Mouse (Mus musculus) G1E (cell line): ENCODE data around the gene Pmm2. TPM values are rescaled to one million over a fixed set of nuclear protein-coding genes. Genes with fewer than 3 reads are reported as not detected.
A peak's percentile ranks its signal among the peaks of the same experiment; 100 is the strongest.

Experiments used
- ATAC-seq: 2 replicates; pipeline ENCODE4 v1.8.0; 2016; ENCODE audit warnings: mild to moderate bottlenecking; ENCODE audit not compliant: insufficient number of reproducible peaks, poor library complexity, low FRiP score, severe bottlenecking; ENCODE audit errors: extremely low read depth
- DNase-seq: peaks from one replicate; pipeline ENCODE4 v3.0.0; 2012; ENCODE audit warnings: low spot score
- H3K27me3 ChIP-seq: 2 replicates; pipeline ENCODE4 v1.6.1; 2012; ENCODE audit warnings: mild to moderate bottlenecking, low read length, inconsistent platforms; ENCODE audit not compliant: insufficient read depth
- H3K36me3 ChIP-seq: replicated peaks from 2 replicates; pipeline ENCODE3; 2012; ENCODE audit warnings: mild to moderate bottlenecking, inconsistent platforms
- H3K4me1 ChIP-seq: 2 replicates; pipeline ENCODE4 v1.6.1; 2012; ENCODE audit warnings: low read depth, low read length, inconsistent platforms, mixed read lengths; ENCODE audit not compliant: insufficient read depth
- H3K4me3 ChIP-seq: 2 replicates; pipeline ENCODE4 v1.5.1; 2012; ENCODE audit warnings: low read depth, mild to moderate bottlenecking, inconsistent platforms, low read length, moderate library complexity, mixed read lengths
- H3K9me3 ChIP-seq: replicated peaks from 2 replicates; pipeline ENCODE4 v1.6.1; 2012; ENCODE audit warnings: inconsistent platforms
- CTCF ChIP-seq: IDR thresholded peaks from 2 replicates; pipeline ENCODE4 v1.5.1; 2012; ENCODE audit warnings: low read depth, low read length, inconsistent platforms, mixed read lengths
- GATA1 ChIP-seq: IDR thresholded peaks from 2 replicates; pipeline ENCODE4 v1.6.1; 2012; ENCODE audit warnings: borderline replicate concordance, low read length, inconsistent platforms, mixed read lengths
- GATA2 ChIP-seq: IDR thresholded peaks from 2 replicates; pipeline ENCODE4 v1.6.1; 2012; ENCODE audit warnings: low read depth, low read length, inconsistent platforms, borderline replicate concordance
- POLR2AphosphoS5 ChIP-seq: IDR thresholded peaks from 2 replicates; pipeline ENCODE4 v1.6.1; 2012; ENCODE audit warnings: low read depth, low read length, inconsistent platforms; ENCODE audit not compliant: insufficient replicate concordance
- TAL1 ChIP-seq: conservative IDR thresholded peaks from 2 replicates; pipeline ENCODE4 v1.6.1; 2012; ENCODE audit warnings: low read depth, low read length, inconsistent platforms, mixed read lengths
- polyA plus RNA-seq: library from polyadenylated mRNA; stranded (reverse); fragments of >175 nt; gene quantifications from 2 replicates; pipeline ENCODE4 v1.2.3, GENCODE M21; 2012
- total RNA-seq, 2 experiments: library from RNA; stranded (forward) in 1 of 2; stranded (reverse) in 1 of 2; fragments of 200-1000 nt in 1 of 2; fragments of >200 nt in 1 of 2; fragmentation: Nextera tagmentation in 1 of 2; gene quantifications; 2 replicates each; pipeline ENCODE4 v1.2.3; 2014 to 2017

Gene Pmm2
- total and polyA plus RNA-seq, 3 experiments = 28.2 to 127 (median 57.3) TPM

DNA sequence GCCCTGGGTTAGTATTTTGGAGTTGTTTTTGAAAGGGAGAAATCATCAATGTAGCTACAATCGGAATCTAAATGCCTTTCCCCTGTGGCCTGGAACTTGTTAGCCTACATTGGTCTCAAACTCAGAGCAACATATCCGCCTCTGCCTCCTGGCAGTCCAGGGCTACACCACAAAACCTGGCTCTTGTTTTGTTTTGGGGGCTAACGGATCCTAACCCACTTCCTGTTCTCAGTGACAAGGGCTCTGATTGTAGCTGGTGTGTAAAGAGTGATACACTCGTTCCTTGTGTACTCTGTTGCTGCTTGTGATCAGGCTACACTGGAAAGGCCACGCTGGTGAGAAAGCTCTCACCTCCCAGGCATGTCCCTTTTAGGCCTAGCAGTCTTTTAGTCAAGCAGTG lies 6.0 kb upstream of the Pmm2 start:
- Histone ChIP-seq H3K4me1 (peaks cover 41% of the 10 kb centered on the region), H3K36me3 (peaks cover 91% of the 10 kb centered on the region), H3K9me3 (no peaks in the 10 kb centered on the region), H3K4me3 (no peak overlapping the region), H3K27me3 (no peaks in the 10 kb centered on the region)
- no peak for ATAC-seq
- no peak for DNase-seq
- no peak for TF ChIP-seq GATA1
- no peak for TF ChIP-seq POLR2AphosphoS5
- no peak for TF ChIP-seq TAL1
- no peak for TF ChIP-seq GATA2
- no peak for TF ChIP-seq CTCF

DNA sequence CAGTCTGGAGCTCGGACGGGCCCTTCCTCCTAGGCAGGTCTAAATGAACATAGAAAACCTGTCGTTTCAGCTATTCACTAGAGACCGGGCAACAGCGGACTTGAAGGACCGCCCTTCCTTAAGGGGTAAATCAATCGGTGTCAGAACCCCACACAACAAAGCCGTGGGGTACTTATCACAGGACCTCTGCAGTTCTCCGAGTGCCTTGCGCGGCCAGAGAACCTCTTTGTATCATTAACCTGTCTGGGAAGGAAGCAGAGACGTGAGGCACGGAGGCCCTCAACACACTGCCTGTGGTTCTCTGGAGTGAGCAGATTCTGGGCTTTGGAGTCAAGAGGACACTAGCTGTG lies 632 bp upstream of the Pmm2 start:
- Histone ChIP-seq H3K36me3 (peaks cover 74% of the 10 kb centered on the region), H3K4me1 (peaks cover 58% of the 10 kb centered on the region), H3K27me3 (no peaks in the 10 kb centered on the region), H3K4me3 (peak overlapping the region; percentile 86), H3K9me3 (no peaks in the 10 kb centered on the region)
- TF ChIP-seq CTCF (no peak), GATA1 (no peak), TAL1 (no peak), GATA2 (no peak), POLR2AphosphoS5 (no peak)
- DNase-seq (peak; percentile 35), ATAC-seq (no peak)

DNA sequence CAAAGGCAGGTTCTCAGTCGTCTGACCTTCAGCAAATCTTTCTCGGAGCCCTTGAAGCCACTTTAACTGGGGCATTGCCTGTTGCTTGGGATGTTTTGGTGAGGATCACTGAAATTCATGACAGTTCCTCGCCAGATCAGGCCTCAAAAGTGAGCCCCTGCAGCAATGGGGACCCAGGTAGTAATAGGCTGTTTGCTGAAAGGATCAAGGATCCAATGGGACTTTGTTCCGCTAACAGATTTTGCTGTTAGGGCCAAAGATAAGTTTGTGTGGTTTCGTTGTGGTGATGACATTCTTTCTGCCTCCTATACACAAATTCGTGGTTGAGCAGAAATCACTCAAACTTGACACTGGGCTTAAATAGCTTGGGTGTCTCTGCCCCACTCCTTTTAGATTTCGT lies 657 bp downstream of the Pmm2 start:
- no peak for DNase-seq
- Histone ChIP-seq H3K4me1 (peaks cover 57% of the 10 kb centered on the region), H3K4me3 (peak overlapping the region; percentile 86), H3K27me3 (no peaks in the 10 kb centered on the region), H3K36me3 (peaks cover 74% of the 10 kb centered on the region), H3K9me3 (no peaks in the 10 kb centered on the region)
- ATAC-seq = no peak
- TF ChIP-seq GATA1 = no peak
- TF ChIP-seq TAL1 = no peak
- TF ChIP-seq GATA2 = no peak
- TF ChIP-seq POLR2AphosphoS5 = no peak
- no peak for TF ChIP-seq CTCF

DNA sequence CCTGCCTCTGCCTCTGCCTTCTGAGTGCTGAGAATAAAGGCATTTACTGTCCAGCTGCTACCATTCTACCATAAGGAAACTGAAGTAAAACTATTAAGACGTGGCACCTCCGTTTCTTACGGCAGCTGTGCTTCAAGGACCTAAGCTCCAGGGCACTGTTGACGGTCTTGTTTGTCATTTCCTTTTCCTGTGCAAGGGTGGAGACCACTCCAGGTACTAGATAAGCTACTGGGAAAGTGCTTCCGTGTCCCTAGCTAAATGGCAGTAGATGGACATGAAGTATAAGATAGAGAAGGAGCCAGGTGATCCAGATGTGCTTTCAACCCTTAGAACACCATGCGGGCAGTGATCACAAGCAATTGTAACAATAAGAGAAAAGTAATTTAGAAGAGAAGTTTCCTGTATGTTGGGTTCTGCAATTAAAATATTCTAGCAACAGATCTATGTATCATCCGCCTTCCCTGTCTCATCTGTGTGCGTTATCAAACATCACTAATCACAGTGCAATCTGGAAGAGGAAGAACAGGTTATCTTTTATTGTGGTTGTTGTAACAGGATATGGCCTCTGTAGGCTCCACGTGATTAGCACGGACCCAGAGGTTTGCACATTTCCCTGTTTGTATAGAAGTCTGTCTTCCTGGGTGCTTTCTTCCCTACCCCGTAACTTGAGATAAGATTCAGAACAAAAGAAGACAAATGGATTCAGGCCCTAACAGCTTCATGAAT lies 2.2 kb downstream of the Pmm2 start:
- peaks cover 74% of the 10 kb centered on the region for H3K36me3 ChIP-seq

DNA sequence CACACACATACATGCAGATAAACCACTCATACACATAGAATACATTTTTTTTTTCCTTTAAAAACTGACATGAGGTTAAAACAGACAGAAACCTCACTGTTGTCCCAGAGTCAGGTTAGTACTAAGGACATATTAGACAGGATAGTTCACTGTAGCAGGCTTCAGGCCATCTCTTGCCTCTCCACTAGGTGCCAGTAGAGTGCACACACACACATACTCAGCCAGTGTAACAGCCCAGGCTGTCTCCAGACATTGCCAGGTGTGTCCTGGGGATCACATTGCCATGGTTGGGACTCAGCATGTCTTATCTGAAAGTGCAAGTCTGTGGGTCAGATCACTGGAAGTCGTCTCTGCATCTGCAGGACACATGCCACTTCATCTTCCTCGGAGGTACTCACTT lies 6.4 kb downstream of the Pmm2 start:
- Histone ChIP-seq H3K4me1 (peaks cover 21% of the 10 kb centered on the region), H3K4me3 (no peak overlapping the region), H3K9me3 (no peaks in the 10 kb centered on the region), H3K36me3 (peaks cover 97% of the 10 kb centered on the region), H3K27me3 (no peaks in the 10 kb centered on the region)
- ATAC-seq (peak; percentile 73; the same call in 1 of the 2 replicates), DNase-seq (peak; percentile 41)
- TF ChIP-seq TAL1 = no peak
- peak; percentile 91 for TF ChIP-seq CTCF
- TF ChIP-seq POLR2AphosphoS5 = no peak
- no peak for TF ChIP-seq GATA2
- no peak for TF ChIP-seq GATA1

More for the DNA sequence above, 2.2 kb downstream of the Pmm2 start:
- Histone ChIP-seq H3K4me3 (no peak overlapping the region; the same call in 1 of the 2 replicates), H3K9me3 (no peaks in the 10 kb centered on the region), H3K27me3 (no peaks in the 10 kb centered on the region), H3K4me1 (peaks cover 46% of the 10 kb centered on the region)
- TF ChIP-seq CTCF (no peak), TAL1 (no peak), GATA2 (no peak), GATA1 (no peak), POLR2AphosphoS5 (no peak)
- no peak for DNase-seq
- ATAC-seq = 0 out of 2 replicates have a peak, but pooled peaks have one; percentile 5

DNA sequence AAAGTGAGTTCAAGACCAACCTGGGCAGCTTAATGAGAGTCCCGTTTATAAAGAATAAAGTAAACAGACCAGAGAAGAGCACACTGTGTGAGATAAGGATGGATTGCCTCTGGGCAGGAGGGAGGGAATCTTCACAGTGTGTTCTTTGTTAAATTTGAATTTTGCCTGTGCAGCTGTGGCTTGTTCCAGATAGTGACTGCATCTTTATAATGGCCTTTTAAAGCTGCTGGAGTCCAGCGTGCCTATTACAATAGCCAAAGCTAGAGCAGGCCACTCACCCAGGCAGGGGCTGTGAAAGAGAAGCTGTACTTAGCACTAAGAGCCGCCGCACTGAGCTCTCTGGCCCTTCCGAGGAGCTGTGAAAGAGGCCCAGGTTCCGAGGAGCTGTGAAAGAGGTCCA lies 8.1 kb downstream of the Pmm2 start:
- Histone ChIP-seq H3K27me3 (no peaks in the 10 kb centered on the region), H3K4me3 (no peak overlapping the region), H3K36me3 (peaks cover 100% of the 10 kb centered on the region), H3K4me1 (peaks cover 5% of the 10 kb centered on the region; the same call in 1 of the 2 replicates), H3K9me3 (no peaks in the 10 kb centered on the region)
- ATAC-seq (no peak), DNase-seq (no peak)
- no peak for TF ChIP-seq CTCF
- TF ChIP-seq GATA1 = no peak
- no peak for TF ChIP-seq POLR2AphosphoS5
- no peak for TF ChIP-seq TAL1
- TF ChIP-seq GATA2 = no peak
